Mouse (Mus musculus) adrenal gland, adult 2 months (tissue): ENCODE measurements at regions not wholly inside any gene's neighbourhood (a gene's known extent, or its start where the extent isn't known, plus 50 kb on each side); places are given as distances from the start of the nearest gene placed in this dataset.

ENCODE experiments used
- DNase-seq: peaks from one replicate; pipeline ENCODE4 v3.0.0; 2021

DNA sequence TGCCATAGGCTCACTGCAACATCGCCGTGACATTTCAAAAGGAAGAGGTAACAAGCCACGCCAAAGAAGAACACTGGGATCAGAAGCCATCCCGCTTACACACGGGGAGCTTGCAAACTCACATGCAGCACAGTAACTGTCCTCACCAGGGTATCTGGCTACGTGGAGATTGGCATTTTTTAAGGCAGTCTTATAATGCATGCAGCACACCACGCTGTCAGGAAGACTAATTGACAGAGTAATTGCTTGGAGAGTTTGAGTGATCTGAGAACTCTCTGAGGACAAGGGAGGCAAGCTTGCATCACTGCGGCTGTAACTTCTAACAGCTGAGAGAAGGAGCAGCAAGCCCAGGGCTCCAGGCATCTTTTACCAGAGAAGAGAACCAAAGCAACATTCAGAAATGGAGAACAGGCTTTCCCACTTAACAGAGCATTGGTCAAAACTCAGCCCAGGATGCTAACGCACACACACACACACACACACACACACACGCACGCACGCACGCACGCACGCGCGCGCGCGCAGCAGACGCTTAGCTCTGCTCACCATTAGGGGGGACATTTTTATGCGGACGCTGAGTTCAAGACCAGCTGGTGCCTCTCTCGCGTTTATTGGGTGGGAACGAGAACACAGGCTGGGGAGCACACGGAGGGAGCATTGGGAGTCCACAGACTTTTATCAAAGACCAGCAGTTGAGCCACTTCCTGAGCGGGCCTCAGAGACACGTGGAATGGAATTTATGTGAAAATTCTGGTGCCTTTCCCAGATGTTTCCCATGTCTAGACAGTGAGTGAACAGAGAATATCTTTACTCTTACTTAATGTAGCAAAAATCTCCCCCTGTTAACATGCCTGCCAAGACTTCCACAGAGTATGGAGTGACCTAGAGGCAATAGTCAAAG lies 66.6 kb downstream of the 1700129C05Rik start:
- DNase-seq = no peak

DNA sequence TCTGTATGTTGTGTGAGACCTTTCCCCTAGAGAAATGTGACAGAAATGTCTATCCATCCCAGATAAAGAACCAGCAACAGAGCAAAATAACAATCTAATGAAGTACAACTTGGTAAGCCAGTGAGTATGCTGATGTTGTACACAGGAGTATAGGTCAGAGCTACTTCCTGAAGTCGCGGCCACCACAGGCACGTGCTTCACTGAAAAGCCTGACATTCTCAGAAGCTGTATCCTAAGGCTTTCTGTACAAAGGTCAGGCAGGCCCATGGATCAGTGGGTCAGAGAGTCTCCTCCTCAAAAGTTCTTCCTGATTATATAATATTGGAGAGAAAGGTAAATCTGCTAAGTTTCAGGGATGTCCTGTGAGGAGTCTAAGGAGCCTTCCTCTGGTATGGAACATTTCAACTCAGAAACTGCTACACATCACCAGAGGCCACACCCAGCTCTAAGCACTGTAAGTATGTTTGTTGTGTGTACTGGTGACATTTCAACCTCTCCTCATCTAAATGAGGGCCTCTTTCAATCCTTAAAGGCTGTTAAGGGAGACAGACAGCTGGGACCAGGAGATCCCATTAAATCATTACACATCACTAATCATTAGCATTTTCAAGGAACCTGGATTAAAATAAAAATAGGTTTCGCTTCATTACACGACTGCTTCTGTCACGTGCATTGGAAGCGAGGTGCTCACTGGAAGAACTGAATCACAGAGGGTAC lies 70.2 kb downstream of the 1700129C05Rik start:
- no peak for DNase-seq

DNA sequence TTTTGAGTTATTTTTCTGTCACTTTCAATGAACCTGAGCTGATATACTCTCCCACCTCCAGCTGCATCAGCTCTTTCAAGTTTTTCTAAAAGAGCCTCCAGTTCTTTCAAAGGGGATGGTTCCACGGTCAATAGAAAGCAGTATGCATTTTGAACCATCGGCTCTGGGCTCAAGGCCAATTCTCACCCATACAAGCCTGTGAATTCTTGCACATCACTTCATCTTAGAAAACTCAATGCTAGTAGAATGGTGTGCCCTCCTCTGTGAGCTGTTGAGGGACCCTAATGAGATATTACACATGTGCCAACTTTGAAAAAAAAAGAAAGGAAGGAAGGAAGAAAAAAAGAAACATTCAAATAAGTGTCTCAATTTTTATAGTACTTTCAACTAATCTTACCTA lies 72.6 kb downstream of the 1700129C05Rik start:
- no peak for DNase-seq

DNA sequence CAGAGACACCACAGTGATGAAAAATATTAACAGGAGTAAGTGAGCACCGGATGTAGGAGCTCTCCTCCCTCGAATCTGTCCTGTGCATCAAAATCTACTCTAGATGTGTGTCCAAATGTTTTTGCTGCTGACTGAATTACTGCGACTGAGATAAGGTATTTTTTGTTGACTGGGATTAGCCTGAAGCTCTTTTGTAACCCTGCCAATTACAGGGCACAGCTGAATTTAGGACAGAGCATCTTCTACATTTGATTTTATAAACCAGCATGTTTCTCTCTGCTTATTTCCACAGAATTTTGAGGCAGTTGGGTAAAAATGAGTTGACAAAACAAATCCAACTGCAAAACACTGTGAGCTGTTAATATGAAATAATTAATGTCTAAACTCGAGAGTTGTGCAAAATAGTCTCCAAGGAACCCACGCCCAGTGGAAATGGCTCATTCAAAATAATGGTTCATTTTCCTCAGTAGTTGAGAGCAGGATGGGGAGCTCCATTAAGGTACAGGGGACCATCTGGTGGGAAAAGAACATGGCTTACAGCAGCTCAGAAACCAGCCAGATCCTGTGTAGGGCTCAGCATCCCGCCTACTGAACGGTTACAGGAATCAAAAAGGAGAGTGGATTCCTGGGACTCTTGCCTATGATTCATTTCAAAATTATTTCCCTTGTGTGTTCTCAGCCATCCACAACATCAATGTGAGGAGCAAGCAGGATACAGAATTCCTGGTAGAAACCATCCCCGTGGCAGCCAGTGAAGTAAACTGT lies 76.1 kb downstream of the 1700129C05Rik start:
- DNase-seq = no peak

DNA sequence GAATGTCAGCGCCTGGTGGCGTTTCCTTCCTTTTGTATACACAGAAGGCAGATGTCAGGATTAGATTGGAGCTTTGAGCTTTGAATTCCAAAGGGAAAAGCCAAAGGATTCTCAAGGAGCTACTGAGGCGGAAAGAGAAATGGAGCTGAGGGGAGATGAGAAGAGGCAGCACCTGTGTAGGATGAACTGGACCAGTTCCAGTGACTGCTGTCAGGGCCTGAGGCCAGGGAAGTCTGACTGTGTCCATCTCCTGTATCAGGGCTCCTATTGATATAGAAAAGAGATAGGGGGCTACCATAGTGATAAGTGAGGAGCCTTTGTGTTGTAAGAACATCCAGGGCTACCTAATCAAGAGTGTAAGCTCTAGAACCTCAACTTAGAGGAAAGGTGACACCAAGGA lies 79.5 kb downstream of the 1700129C05Rik start:
- DNase-seq = no peak

GRCm38 (mm10) chr14:59056832-59057231 lies 85.9 kb downstream of the 1700129C05Rik start:
- no peak for DNase-seq

DNA sequence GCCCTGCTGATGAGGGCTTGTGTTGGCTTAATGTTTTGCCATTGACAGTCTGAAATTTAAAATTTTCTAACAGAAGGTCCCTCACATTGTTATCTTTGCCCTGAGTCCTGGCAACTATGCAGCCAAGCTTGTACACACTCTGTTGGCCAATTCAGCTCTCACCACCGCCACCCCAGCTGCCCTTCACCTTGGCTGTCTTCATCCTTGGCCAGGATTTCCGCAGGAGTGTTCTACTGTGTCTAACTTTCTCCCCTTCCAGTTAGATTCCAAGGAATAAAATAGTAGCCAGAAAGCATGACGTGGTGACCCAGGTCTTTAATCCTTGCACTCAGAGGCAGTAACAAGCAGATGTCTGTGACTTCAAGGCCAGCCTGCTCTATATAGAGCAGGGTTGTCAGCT lies 87.4 kb downstream of the 1700129C05Rik start:
- DNase-seq = no peak

GRCm38 (mm10) chr14:59052421-59052820 lies 90.3 kb downstream of the 1700129C05Rik start:
- no peak for DNase-seq

DNA sequence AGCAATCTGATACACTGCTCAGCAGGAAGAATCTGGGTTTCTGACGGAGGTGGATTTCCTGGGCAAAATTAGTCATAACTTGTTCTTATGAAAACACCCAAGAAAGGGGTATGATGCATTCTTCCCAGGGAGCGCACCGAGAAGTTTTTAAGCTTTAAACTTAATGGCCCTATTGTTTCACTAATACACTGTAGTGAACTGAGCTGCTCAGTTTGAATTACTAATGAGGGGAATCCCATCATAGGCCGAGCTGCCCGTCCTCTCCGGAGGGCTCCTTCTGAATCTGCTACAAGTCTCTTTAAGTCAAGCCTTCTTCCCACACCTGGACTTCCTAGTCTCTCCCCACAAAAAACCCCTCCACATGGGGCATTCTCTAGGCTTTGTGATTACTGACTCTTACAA lies 91.2 kb downstream of the 1700129C05Rik start:
- no peak for DNase-seq

DNA sequence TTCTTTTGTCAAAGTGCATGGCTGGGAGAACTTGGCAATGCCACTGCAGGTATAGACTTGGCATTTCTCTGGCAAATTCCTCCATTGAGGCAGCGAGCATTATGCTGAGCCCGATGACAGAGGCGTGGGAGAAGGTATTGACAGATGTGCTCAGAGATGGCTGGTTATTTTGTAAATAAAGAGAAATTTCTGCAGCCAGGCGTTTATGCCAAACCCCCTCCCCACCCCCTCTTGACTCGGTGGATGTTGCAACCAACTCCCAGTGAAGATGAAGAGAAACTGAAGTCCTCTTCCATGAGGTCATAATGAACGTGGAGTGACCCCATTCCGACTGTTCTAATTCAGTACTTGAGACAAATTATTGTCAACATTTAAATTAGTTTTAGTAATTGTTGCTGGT lies 97.0 kb downstream of the 1700129C05Rik start:
- no peak for DNase-seq

- DNase-seq = no peak
Observed at GRCm38 (mm10) chr14:59045235-59045634, 97.5 kb downstream of the 1700129C05Rik start.

GRCm38 (mm10) chr14:59042152-59042551 lies 100.5 kb downstream of the 1700129C05Rik start:
- DNase-seq = no peak

GRCm38 (mm10) chr14:59025757-59026156 lies 116.9 kb downstream of the 1700129C05Rik start:
- DNase-seq = peak; percentile 40

- no peak for DNase-seq
Observed at GRCm38 (mm10) chr14:59009534-59009933, 133.2 kb downstream of the 1700129C05Rik start.

DNA sequence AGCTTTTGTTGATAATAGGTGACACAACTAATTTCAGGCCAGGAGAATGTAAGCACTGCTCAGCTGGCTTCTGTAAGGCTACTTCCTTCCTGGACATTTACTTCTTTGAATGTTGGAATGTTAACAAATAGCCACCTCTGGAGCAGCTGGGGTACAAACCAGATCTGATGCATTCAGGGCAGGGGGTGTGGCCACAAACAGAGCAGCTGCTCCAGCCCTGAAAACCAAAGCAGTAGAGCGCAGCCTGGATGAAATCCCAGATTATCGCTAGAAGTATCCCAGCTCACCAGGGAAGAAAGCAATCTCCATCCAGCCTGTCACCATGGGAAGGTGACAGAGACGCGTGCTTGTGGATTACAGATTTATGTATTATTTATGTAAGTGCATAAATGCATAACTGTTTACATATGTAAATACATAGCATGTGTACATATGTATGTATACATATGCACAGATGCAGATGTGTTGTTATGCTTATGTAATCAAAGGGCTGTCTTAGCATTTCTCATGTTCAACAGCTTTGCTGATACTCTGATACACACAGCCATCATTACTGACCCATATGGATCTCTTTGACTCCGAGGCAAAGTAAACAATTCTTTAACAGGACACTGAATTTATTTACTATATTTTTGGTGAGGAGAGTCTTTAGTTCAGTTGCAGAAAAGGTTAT lies 143.5 kb downstream of the 1700129C05Rik start:
- DNase-seq = no peak

DNA sequence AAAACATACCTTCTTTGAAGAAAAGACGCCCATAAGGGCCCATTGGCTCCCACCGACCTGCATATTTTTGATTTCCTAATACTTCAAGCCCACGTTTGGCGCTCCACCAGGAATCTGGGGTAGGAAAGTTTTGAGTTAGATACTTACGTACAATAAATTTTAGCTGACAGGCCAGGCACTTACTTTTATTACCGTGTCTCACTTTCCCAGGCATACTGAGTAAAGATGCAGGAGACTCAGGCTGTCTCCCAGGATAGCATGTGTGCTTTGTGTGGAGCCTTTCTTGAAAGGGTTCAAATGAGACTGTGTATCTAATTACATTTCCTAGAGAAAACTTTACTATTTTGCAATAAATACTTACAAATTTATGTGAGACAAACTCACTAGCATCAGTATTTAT lies 147.7 kb downstream of the 1700129C05Rik start:
- no peak for DNase-seq

GRCm38 (mm10) chr14:58989644-58990217 lies 153.0 kb downstream of the 1700129C05Rik start:
- DNase-seq = no peak

DNA sequence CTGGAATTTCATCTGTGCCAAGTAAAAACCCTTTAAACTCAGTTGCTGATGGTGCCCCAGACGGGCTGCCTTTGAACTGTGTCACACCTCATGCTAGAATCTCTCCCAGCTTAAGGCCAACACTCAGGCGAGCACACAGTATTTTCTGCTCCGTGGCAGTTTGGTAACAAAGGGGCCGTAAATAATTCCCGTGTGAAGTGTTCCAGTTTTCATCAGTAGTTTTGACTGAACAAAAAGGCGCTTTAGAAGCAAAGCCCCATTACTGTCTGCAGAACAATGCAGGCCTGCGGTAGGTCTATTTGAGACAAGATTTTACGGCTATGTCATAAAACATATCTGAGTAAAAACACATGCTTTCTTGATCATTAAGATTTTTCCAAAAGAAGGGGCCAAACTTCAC lies 155.0 kb downstream of the 1700129C05Rik start:
- DNase-seq = no peak

DNA sequence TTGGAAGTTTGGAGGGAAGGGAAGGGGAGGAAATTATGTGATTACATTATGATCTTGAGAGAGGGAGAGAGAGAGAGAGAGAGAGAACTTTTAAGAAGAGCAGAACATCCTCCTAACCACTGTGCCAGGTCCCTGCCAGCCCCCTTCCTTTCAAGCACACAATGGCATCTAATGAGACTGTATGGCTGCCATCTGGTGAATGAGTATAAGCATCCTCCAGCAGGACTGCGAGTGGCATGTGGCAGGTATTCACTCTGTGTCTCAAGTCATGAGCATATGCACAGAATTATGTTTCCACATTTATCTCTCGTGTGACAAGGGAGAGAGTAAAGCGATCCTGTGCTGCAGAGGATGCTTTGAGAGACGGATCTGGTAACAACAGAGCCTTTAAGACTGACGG lies 156.9 kb downstream of the 1700129C05Rik start:
- no peak for DNase-seq

DNA sequence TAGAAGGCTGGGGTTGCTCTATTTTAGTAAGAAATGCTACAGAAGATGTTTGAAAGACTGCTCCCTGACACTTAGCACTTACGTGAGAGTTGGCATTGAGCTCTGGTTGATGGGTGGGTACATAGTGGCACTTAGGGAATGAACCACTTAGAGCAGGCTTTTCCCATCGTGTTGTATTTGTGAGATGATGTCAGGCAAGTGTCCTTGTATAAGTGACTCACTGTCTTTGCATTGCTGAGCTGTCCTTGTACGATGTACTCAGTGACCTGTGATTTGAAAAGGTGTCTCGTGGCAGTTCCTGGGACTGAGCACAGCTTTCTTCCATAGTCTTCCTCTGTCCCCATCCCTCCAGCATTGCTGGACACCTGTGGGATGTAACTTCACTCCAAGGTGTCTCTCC lies 165.9 kb downstream of the 1700129C05Rik start:
- DNase-seq = peak; percentile 54

- DNase-seq = no peak
Observed at GRCm38 (mm10) chr14:58969248-58969647, 173.4 kb downstream of the 1700129C05Rik start.

- DNase-seq = no peak
Observed at GRCm38 (mm10) chr14:58967975-58968374, 174.7 kb downstream of the 1700129C05Rik start.
